Mouse (Mus musculus) megakaryocyte, embryonic 14.5 days (primary cell): ENCODE measurements around the gene Olfr761. TPM values are rescaled to one million over a fixed set of nuclear protein-coding genes. Genes with fewer than 3 reads are reported as not detected.
"Not testable (repeated sequence)": the region's sequence is repeated elsewhere in the genome, so short reads cannot be mapped to it uniquely, and the experiment has no call there.

Source experiments
- H3K27me3 ChIP-seq: replicated peaks from 2 replicates; pipeline ENCODE3; 2012; ENCODE audit warnings: inconsistent platforms
- H3K36me3 ChIP-seq: replicated peaks from 2 replicates; pipeline ENCODE3; 2012; ENCODE audit warnings: low read length, inconsistent platforms, mixed read lengths
- H3K4me1 ChIP-seq: 2 replicates; pipeline ENCODE4 v1.6.1; 2012; ENCODE audit warnings: inconsistent platforms
- H3K4me3 ChIP-seq: replicated peaks from 2 replicates; pipeline ENCODE3; 2012; ENCODE audit warnings: moderate library complexity, mild to moderate bottlenecking, inconsistent platforms
- H3K9me3 ChIP-seq: 2 replicates; pipeline ENCODE4 v1.6.1; 2012; ENCODE audit warnings: inconsistent platforms
- FLI1 ChIP-seq: IDR thresholded peaks from 2 replicates; pipeline ENCODE4 v1.6.1; 2012; ENCODE audit warnings: low read length, inconsistent platforms, mixed read lengths
- GATA1 ChIP-seq: IDR thresholded peaks from 3 replicates; pipeline ENCODE4 v1.6.1; 2012; ENCODE audit warnings: mixed read lengths, low read length, inconsistent platforms, borderline replicate concordance
- polyA plus RNA-seq: library from polyadenylated mRNA; stranded (reverse); fragments of >175 nt; gene quantifications from 2 replicates; pipeline ENCODE4 v1.2.3, GENCODE M21; 2012; ENCODE audit warnings: low replicate concordance; ENCODE audit not compliant: insufficient read depth

The Olfr761 gene
- polyA plus RNA-seq, result not detected in 2 replicates

- Histone ChIP-seq H3K36me3 (no peaks in the 10 kb centered on the region), H3K4me3 (no peak within 1 kb of the TSS), H3K4me1 (no peaks in the 10 kb centered on the region), H3K27me3 (no peaks in the 10 kb centered on the region), H3K9me3 (0 out of 2 replicates have a peak, but pooled peaks cover 3% of the 10 kb centered on the region)
- TF ChIP-seq GATA1, result no peak
- TF ChIP-seq FLI1, result no peak
These were observed at the start of gene Olfr761 for GRCm38 (mm10) chr17:37952979-37953378. TSS of gene Olfr761 (minus strand) at chr17:37953079.

- H3K9me3 ChIP-seq, result peaks cover 11% of the 10 kb centered on the region; the same call in 1 of the 2 replicates
- H3K4me3 ChIP-seq, result peak overlapping the region; percentile 25
- H3K27me3 ChIP-seq, result no peaks in the 10 kb centered on the region
- TF ChIP-seq GATA1, result no peak
- no peak for TF ChIP-seq FLI1
- no peaks in the 10 kb centered on the region for H3K36me3 ChIP-seq
- H3K4me1 ChIP-seq, result no peaks in the 10 kb centered on the region
These were observed 42.9 kb upstream of the Olfr761 start for GRCm38 (mm10) chr17:37995635-37996307.

GRCm38 (mm10) chr17:37990453-37990961 is 37.6 kb upstream of the Olfr761 start:
- Histone ChIP-seq H3K4me3 (no peak overlapping the region), H3K36me3 (no peaks in the 10 kb centered on the region), H3K9me3 (peaks cover 6% of the 10 kb centered on the region; the same call in 1 of the 2 replicates), H3K4me1 (no peaks in the 10 kb centered on the region), H3K27me3 (no peaks in the 10 kb centered on the region)
- TF ChIP-seq GATA1, result no peak
- TF ChIP-seq FLI1, result no peak

GRCm38 (mm10) chr17:37973591-37973990 is 20.7 kb upstream of the Olfr761 start:
- TF ChIP-seq FLI1 (no peak), GATA1 (no peak)
- no peaks in the 10 kb centered on the region for H3K4me1 ChIP-seq
- no peaks in the 10 kb centered on the region for H3K27me3 ChIP-seq
- H3K4me3 ChIP-seq, result no peak overlapping the region
- no peaks in the 10 kb centered on the region for H3K36me3 ChIP-seq
- peaks cover 4% of the 10 kb centered on the region; the same call in 1 of the 2 replicates for H3K9me3 ChIP-seq

- Histone ChIP-seq H3K4me3 (no peak within 1 kb of the TSS), H3K36me3 (no peaks in the 10 kb centered on the region), H3K4me1 (no peaks in the 10 kb centered on the region), H3K9me3 (no peaks in the 10 kb centered on the region), H3K27me3 (no peaks in the 10 kb centered on the region)
- no peak for TF ChIP-seq GATA1
- no peak for TF ChIP-seq FLI1
These were observed 32.6 kb downstream of the Olfr761 start, which contains the start of gene Olfr128 for GRCm38 (mm10) chr17:37920248-37920647. TSS of gene Olfr128 (plus strand) at chr17:37920548.

- not testable (repeated sequence) for H3K4me1 ChIP-seq, H3K9me3 ChIP-seq, H3K4me3 ChIP-seq, H3K27me3 ChIP-seq, H3K36me3 ChIP-seq
These were observed 46.1 kb downstream of the Olfr761 start for GRCm38 (mm10) chr17:37906821-37907220.

Other genes starting within 250 kb of the Olfr761 start
- not detected in 2 replicates for gene Olfr120, start 231.3 kb downstream of the Olfr761 start, polyA plus RNA-seq
- gene Olfr121, start 204.2 kb downstream of the Olfr761 start, polyA plus RNA-seq, result not detected in 2 replicates
- not detected in 2 replicates for gene Olfr122, start 184.5 kb downstream of the Olfr761 start, polyA plus RNA-seq
- not detected in 2 replicates for gene Olfr123, start 159.6 kb downstream of the Olfr761 start, polyA plus RNA-seq
- gene Olfr124, start 153.2 kb downstream of the Olfr761 start, polyA plus RNA-seq, result not detected in 2 replicates
- not detected in 2 replicates for gene Olfr125, start 120.1 kb downstream of the Olfr761 start, polyA plus RNA-seq
- gene Olfr126, start 105.6 kb downstream of the Olfr761 start, polyA plus RNA-seq, result not detected in 2 replicates
- gene Olfr127, start 52.6 kb downstream of the Olfr761 start, polyA plus RNA-seq, result not detected in 2 replicates
- not detected in 2 replicates for gene Olfr128, start 32.5 kb downstream of the Olfr761 start, polyA plus RNA-seq
- gene Olfr129, start 107.0 kb upstream of the Olfr761 start, polyA plus RNA-seq, result not detected in 2 replicates
- gene Olfr130, start 110.8 kb upstream of the Olfr761 start, polyA plus RNA-seq, result not detected in 2 replicates
- not detected in 2 replicates for gene Olfr131, start 135.6 kb upstream of the Olfr761 start, polyA plus RNA-seq
- gene Olfr132, start 181.4 kb upstream of the Olfr761 start, polyA plus RNA-seq, result not detected in 2 replicates
- not detected in 2 replicates for gene Olfr133, start 192.2 kb upstream of the Olfr761 start, polyA plus RNA-seq
- gene Olfr134, start 218.3 kb upstream of the Olfr761 start, polyA plus RNA-seq, result not detected in 2 replicates